In the genomic region with DNA sequence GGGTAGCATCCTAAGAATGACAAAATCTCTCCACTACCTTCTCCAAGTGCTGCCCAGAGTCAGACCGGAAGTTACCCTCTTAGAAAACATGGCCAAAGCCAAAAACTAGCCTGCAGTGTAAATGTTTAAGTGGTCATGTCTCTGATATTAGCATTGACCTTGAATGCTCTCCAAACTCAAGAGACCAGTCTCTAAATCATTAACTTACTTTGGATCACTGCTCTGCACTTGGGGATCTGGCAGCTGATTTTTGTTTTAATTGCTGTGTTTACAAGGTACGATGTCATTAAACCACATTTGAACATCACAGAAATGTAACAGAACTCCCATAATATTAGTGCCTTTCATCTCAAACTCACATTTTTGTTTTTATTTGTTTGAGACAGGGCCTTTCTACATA, we compare ENCODE assay signal across 28 mouse cellular contexts. TPM values are rescaled to one million over a fixed set of nuclear protein-coding genes. Genes with fewer than 3 reads are reported as not detected.
DNase-seq lines count a peak whose midpoint lies in the region; ATAC-seq and TF ChIP-seq lines count a peak whose summit lies in the region.
"Had no signal": no experiment of that assay in that cellular context is flagged by ENCODE, and none has a peak within 500 bp of the region (broad histone marks: within the 10 kb centered on the region; RNA-seq: fewer than 3 reads in every experiment).

No protein-coding gene starts in this region.

- WGBS in kidney, embryonic 16.5 days = 73% methylated on average over 2 of the region's 2 CpGs
- 69% methylated on average over 2 of the region's 2 CpGs for WGBS in kidney, embryonic 14.5 days
- WGBS in liver, adult 2 months = 20% methylated on average over 2 of the region's 2 CpGs
- 70% methylated on average over 2 of the region's 2 CpGs for WGBS in liver, embryonic 12.5 days (ENCODE audit: insufficient replicate concordance)

- H3K79me2 ChIP-seq in liver, adult 2 months (ENCODE audit: control insufficient read depth, insufficient read depth, low read length) = peaks cover 31% of the 10 kb centered on the region

- no peak for TF ChIP-seq POLR2A in liver, adult 2 months (IDR thresholded peaks at IDR 0.05; ENCODE audit: extremely low read depth, insufficient read depth, low read length)

- H3K4me2 ChIP-seq in kidney, embryonic 16.5 days (replicated peaks; ENCODE audit: low read depth, low read length) = no peak overlapping the region
- no peak overlapping the region for H3K4me2 ChIP-seq in kidney, embryonic 14.5 days (replicated peaks; ENCODE audit: low read depth, low read length)
- H3K4me2 ChIP-seq in liver, embryonic 12.5 days = no peak overlapping the region
- H3K4me2 ChIP-seq: embryonic facial prominence, embryonic 13.5 days; forebrain, embryonic 12.5 days; forebrain, embryonic 15.5 days; heart, embryonic 12.5 days; heart, embryonic 15.5 days had no signal

- no peak overlapping the region for H3K27ac ChIP-seq in kidney, embryonic 16.5 days (ENCODE audit: low read length)
- no peak overlapping the region for H3K27ac ChIP-seq in kidney, embryonic 14.5 days (ENCODE audit: low read depth, low read length)
- H3K27ac ChIP-seq in liver, adult 2 months (replicated peaks; ENCODE audit: insufficient read depth, low read depth, low read length) = 0 out of 2 replicates have a peak overlapping the region, but pooled peaks have one; percentile 10
- no peak overlapping the region for H3K27ac ChIP-seq in liver, embryonic 12.5 days
- H3K27ac ChIP-seq: embryonic facial prominence, embryonic 10.5 days; embryonic facial prominence, embryonic 13.5 days; forebrain, embryonic 12.5 days; forebrain, embryonic 15.5 days; heart, embryonic 15.5 days; hindbrain, embryonic 10.5 days had no signal

- ATAC-seq in kidney, embryonic 16.5 days (ENCODE audit: low FRiP score, low TSS enrichment) = no peak
- no peak for ATAC-seq in kidney, embryonic 14.5 days (ENCODE audit: low FRiP score, low TSS enrichment)
- ATAC-seq in liver, embryonic 12.5 days = no peak
- ATAC-seq: activated CD4-positive, CD25-positive, alpha-beta regulatory T cell, adult 4 months; forebrain, embryonic 15.5 days had no signal

- no peaks in the 10 kb centered on the region for H3K9me3 ChIP-seq in kidney, embryonic 16.5 days (ENCODE audit: low read length)
- no peaks in the 10 kb centered on the region for H3K9me3 ChIP-seq in kidney, embryonic 14.5 days (ENCODE audit: control insufficient read depth, low read length)
- no peaks in the 10 kb centered on the region for H3K9me3 ChIP-seq in liver, embryonic 12.5 days (replicated peaks)
- H3K9me3 ChIP-seq: embryonic facial prominence, embryonic 10.5 days; embryonic facial prominence, embryonic 13.5 days; forebrain, embryonic 12.5 days; forebrain, embryonic 15.5 days; heart, embryonic 12.5 days; heart, embryonic 15.5 days; hindbrain, embryonic 10.5 days had no signal

- DNase-seq in kidney, adult 11 months = peak; percentile 64
- peak; percentile 36 to 82 for DNase-seq in kidney, adult 8-10 months
- DNase-seq in liver, adult 2 months (ENCODE audit: extremely low read depth, low read depth, low spot score) = peak; percentile 87
- DNase-seq in lung, postnatal 36 days = peak; percentile 23
- DNase-seq in lung, postnatal 10 days = no peak
- DNase-seq: adrenal gland, adult 8-10 months; adrenal gland, postnatal 25 days; cerebellum, adult 11-12 months; cerebellum, adult 8-10 months; cerebellum, postnatal 10 days; cerebellum, postnatal 36 days; embryo, embryonic 11 days; gastrocnemius, postnatal 25 days; heart, adult 18-20 months; heart, postnatal 10 days; heart, postnatal 36 days had no signal

- peaks cover 5% of the 10 kb centered on the region; the same call in 1 of the 2 replicates for H3K4me1 ChIP-seq in kidney, embryonic 16.5 days (ENCODE audit: insufficient read depth, low read length)
- H3K4me1 ChIP-seq in kidney, embryonic 14.5 days (ENCODE audit: control insufficient read depth, insufficient read depth, low read length) = no peaks in the 10 kb centered on the region
- peaks cover 30% of the 10 kb centered on the region for H3K4me1 ChIP-seq in liver, adult 2 months (ENCODE audit: control insufficient read depth, insufficient read depth, low read length)
- H3K4me1 ChIP-seq in liver, embryonic 12.5 days = 0 out of 2 replicates have a peak, but pooled peaks cover 3% of the 10 kb centered on the region
- H3K4me1 ChIP-seq: embryonic facial prominence, embryonic 10.5 days; embryonic facial prominence, embryonic 13.5 days; forebrain, embryonic 12.5 days; forebrain, embryonic 15.5 days; hindbrain, embryonic 10.5 days had no signal

- H3K4me3 ChIP-seq in kidney, embryonic 16.5 days (ENCODE audit: low read length) = no peak overlapping the region
- H3K4me3 ChIP-seq in kidney, embryonic 14.5 days (ENCODE audit: low read length) = no peak overlapping the region
- H3K4me3 ChIP-seq in liver, adult 2 months (ENCODE audit: insufficient read depth, low read depth, low read length) = no peak overlapping the region
- H3K4me3 ChIP-seq in liver, embryonic 12.5 days = no peak overlapping the region
- H3K4me3 ChIP-seq: embryonic facial prominence, embryonic 10.5 days; embryonic facial prominence, embryonic 13.5 days; erythroblast, embryonic 14.5 days; forebrain, embryonic 12.5 days; forebrain, embryonic 15.5 days; heart, embryonic 12.5 days; heart, embryonic 15.5 days; hindbrain, embryonic 10.5 days had no signal

- no peak for TF ChIP-seq CTCF in liver, adult 2 months (IDR thresholded peaks at IDR 0.05; ENCODE audit: low read depth, low read length)

- H3K27me3 ChIP-seq in kidney, embryonic 16.5 days (ENCODE audit: insufficient read depth, low read length) = no peaks in the 10 kb centered on the region
- H3K27me3 ChIP-seq in kidney, embryonic 14.5 days (ENCODE audit: control insufficient read depth, insufficient read depth, low read length) = no peaks in the 10 kb centered on the region
- H3K27me3 ChIP-seq in liver, adult 2 months (ENCODE audit: control insufficient read depth, insufficient read depth, low read length) = no peaks in the 10 kb centered on the region
- H3K27me3 ChIP-seq in liver, embryonic 12.5 days (replicated peaks) = peaks cover 6% of the 10 kb centered on the region; the same call in 1 of the 2 replicates
- H3K27me3 ChIP-seq: embryonic facial prominence, embryonic 13.5 days; forebrain, embryonic 12.5 days; forebrain, embryonic 15.5 days; heart, embryonic 12.5 days; heart, embryonic 15.5 days had no signal

- no peaks in the 10 kb centered on the region for H3K36me3 ChIP-seq in kidney, embryonic 16.5 days (ENCODE audit: insufficient read depth, low read length)
- H3K36me3 ChIP-seq in kidney, embryonic 14.5 days (ENCODE audit: control insufficient read depth, insufficient read depth, low read length) = no peaks in the 10 kb centered on the region
- no peaks in the 10 kb centered on the region for H3K36me3 ChIP-seq in liver, adult 2 months (ENCODE audit: control insufficient read depth, insufficient read depth, low read length)
- no peaks in the 10 kb centered on the region for H3K36me3 ChIP-seq in liver, embryonic 12.5 days
- H3K36me3 ChIP-seq: embryonic facial prominence, embryonic 10.5 days; embryonic facial prominence, embryonic 13.5 days; forebrain, embryonic 12.5 days; forebrain, embryonic 15.5 days; heart, embryonic 12.5 days; heart, embryonic 15.5 days; hindbrain, embryonic 10.5 days had no signal

- H3K9ac ChIP-seq in kidney, embryonic 16.5 days (replicated peaks; ENCODE audit: low read length) = no peak overlapping the region
- no peak overlapping the region for H3K9ac ChIP-seq in kidney, embryonic 14.5 days (ENCODE audit: low read depth, low read length)
- no peak overlapping the region for H3K9ac ChIP-seq in liver, adult 2 months (ENCODE audit: low read depth, low read length)
- no peak overlapping the region for H3K9ac ChIP-seq in liver, embryonic 12.5 days
- H3K9ac ChIP-seq: embryonic facial prominence, embryonic 13.5 days; forebrain, embryonic 12.5 days; forebrain, embryonic 15.5 days; heart, embryonic 12.5 days; heart, embryonic 15.5 days had no signal

RNA-seq across cellular contexts. Expression of a gene that starts 10.3 kb away (rescaled TPM):
- polyA plus RNA-seq in kidney, embryonic 16.5 days (2015; fragmentation: Nextera tagmentation; extraction: Ambion mirVana) = 14.0 and 14.5 TPM in 2 replicates
- polyA plus RNA-seq in kidney, embryonic 14.5 days (2014; fragmentation: Nextera tagmentation; extraction: Ambion mirVana) = 11.0 and 12.7 TPM in 2 replicates
- total RNA-seq in liver, adult 2 months (2014; rRNA removed) = 22.9 and 27.0 TPM in 2 replicates
- polyA plus RNA-seq in liver, adult 2 months (2012; rRNA removed) = 6.6 and 9.5 TPM in 2 replicates
- polyA plus RNA-seq in liver, embryonic 12.5 days (2016; fragmentation: Nextera tagmentation; extraction: Ambion mirVana) = 2.8 and 4.1 TPM in 2 replicates
